Mouse (Mus musculus): ENCODE measurements at regions not wholly inside any gene's neighbourhood (a gene's known extent, or its start where the extent isn't known, plus 50 kb on each side); places are given as distances from the start of the nearest gene placed in this dataset.

DNA sequence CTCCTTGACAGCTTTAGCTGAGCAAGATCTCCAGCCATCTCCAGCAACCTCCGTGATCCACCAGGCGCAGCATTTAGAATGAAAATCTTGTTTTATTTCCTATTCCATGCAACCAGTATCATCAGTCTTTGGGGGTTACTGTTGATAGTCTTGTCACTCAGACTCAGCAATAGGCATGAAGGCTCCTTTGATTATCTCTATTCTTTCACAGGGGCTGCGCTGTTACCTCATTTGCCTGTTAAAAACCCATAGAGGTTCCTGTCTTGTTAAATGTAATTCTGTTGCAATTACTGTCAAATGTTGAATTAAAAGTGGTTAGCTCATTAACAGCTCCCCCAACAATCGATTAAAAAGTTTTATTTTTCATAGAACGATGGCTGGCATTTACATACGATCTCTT, 502.7 kb downstream of the Olfm4 start:
- no peak for TF ChIP-seq CTCF (conservative IDR thresholded peaks at IDR 0.05; ENCODE audit: low read length)
- no peak for TF ChIP-seq POU5F1 (IDR thresholded peaks at IDR 0.05; ENCODE audit: borderline replicate concordance, low read length)
- no peak for TF ChIP-seq NANOG (IDR thresholded peaks at IDR 0.05; ENCODE audit: borderline replicate concordance, low read length)
